Mouse (Mus musculus) embryonic fibroblast, embryonic 13.5 days (primary cell): ENCODE results near the gene Prkacb.

Source experiments
- CTCF ChIP-seq: IDR thresholded peaks from 2 replicates; pipeline ENCODE4 v1.5.1; 2011; ENCODE audit warnings: mild to moderate bottlenecking, control low read depth, low read length, moderate library complexity, borderline replicate concordance; ENCODE audit not compliant: insufficient read depth
- POLR2A ChIP-seq: IDR thresholded peaks from 2 replicates; pipeline ENCODE4 v1.6.1; 2011; ENCODE audit warnings: low read depth, mild to moderate bottlenecking, control low read depth, low read length, moderate library complexity

DNA sequence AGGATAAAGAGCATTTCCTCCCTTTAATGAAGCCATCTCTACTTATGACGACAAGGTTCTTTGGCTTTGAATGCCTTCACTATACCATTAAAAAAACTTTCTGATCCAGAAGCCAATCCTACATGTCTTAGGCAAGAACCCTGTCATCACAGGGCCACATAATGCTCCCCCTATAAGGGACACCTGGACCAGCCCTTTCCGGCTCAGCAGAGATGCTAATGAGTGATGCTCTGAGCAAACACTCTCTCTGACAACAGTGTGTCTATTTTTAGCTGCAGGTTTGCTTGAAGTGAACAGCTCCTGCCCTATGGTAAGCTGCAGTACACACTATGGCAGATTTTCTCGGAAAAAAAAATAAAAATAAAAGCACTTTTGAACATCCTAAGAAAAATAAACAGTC is 43.9 kb downstream of the Prkacb start:
- no peak for TF ChIP-seq CTCF
- no peak for TF ChIP-seq POLR2A
